Mouse (Mus musculus): ENCODE data around the gene Plekhm2. TPM values are rescaled to one million over a fixed set of nuclear protein-coding genes. Genes with fewer than 3 reads are reported as not detected.
A peak's percentile ranks its signal among the peaks of the same experiment; 100 is the strongest.

Gene Plekhm2
- polyA plus RNA-seq, 1 experiment from 2014 or later, result 3.5 TPM

GRCm38 (mm10) chr4:141686525-141686924 is 21.8 kb upstream of the Plekhm2 start:
- Histone ChIP-seq H3K9me3 (ENCODE audit: control insufficient read depth, low read length) (no peaks in the 10 kb centered on the region), H3K4me1 (ENCODE audit: control insufficient read depth, insufficient read depth, low read length) (peaks cover 6% of the 10 kb centered on the region), H3K27ac (ENCODE audit: low read depth, low read length) (no peak overlapping the region; the same call in 1 of the 2 replicates), H3K27me3 (ENCODE audit: control insufficient read depth, insufficient read depth, low read length) (no peaks in the 10 kb centered on the region), H3K9ac (ENCODE audit: low read depth, low read length) (no peak overlapping the region), H3K4me2 (replicated peaks; ENCODE audit: low read depth, low read length) (no peak overlapping the region), H3K36me3 (ENCODE audit: control insufficient read depth, insufficient read depth, low read length) (peaks cover 73% of the 10 kb centered on the region), H3K4me3 (ENCODE audit: low read length) (no peak overlapping the region)
- peak; percentile 68; the same call in 1 of the 2 replicates for ATAC-seq (ENCODE audit: low FRiP score, low TSS enrichment)
- WGBS, result 51% methylated on average over 8 of the region's 8 CpGs

GRCm38 (mm10) chr4:141686093-141686492 is 21.4 kb upstream of the Plekhm2 start:
- H3K27ac ChIP-seq (ENCODE audit: low read depth, low read length), result no peak overlapping the region; the same call in 1 of the 2 replicates
- peaks cover 6% of the 10 kb centered on the region for H3K4me1 ChIP-seq (ENCODE audit: control insufficient read depth, insufficient read depth, low read length)
- H3K4me2 ChIP-seq (replicated peaks; ENCODE audit: low read depth, low read length), result no peak overlapping the region
- H3K27me3 ChIP-seq (ENCODE audit: control insufficient read depth, insufficient read depth, low read length), result no peaks in the 10 kb centered on the region
- H3K4me3 ChIP-seq (ENCODE audit: low read length), result no peak overlapping the region
- WGBS, result 57% methylated on average over 3 of the region's 3 CpGs
- H3K36me3 ChIP-seq (ENCODE audit: control insufficient read depth, insufficient read depth, low read length), result peaks cover 69% of the 10 kb centered on the region
- no peak overlapping the region for H3K9ac ChIP-seq (ENCODE audit: low read depth, low read length)
- H3K9me3 ChIP-seq (ENCODE audit: control insufficient read depth, low read length), result no peaks in the 10 kb centered on the region
- ATAC-seq (ENCODE audit: low FRiP score, low TSS enrichment), result no peak

- H3K9me3 ChIP-seq (ENCODE audit: control insufficient read depth, low read length), result no peaks in the 10 kb centered on the region
- H3K27ac ChIP-seq (ENCODE audit: low read depth, low read length), result no peak within 1 kb of the TSS; the same call in 1 of the 2 replicates
- no peak within 1 kb of the TSS for H3K4me2 ChIP-seq (replicated peaks; ENCODE audit: low read depth, low read length)
- H3K4me1 ChIP-seq (ENCODE audit: control insufficient read depth, insufficient read depth, low read length), result peaks cover 6% of the 10 kb centered on the region
- H3K9ac ChIP-seq (ENCODE audit: low read depth, low read length), result no peak within 1 kb of the TSS
- no peaks in the 10 kb centered on the region for H3K27me3 ChIP-seq (ENCODE audit: control insufficient read depth, insufficient read depth, low read length)
- WGBS, result 95% methylated on average over 6 of the region's 6 CpGs
- no peak within 1 kb of the TSS for H3K4me3 ChIP-seq (ENCODE audit: low read length)
- ATAC-seq (ENCODE audit: low FRiP score, low TSS enrichment), result no peak
- H3K36me3 ChIP-seq (ENCODE audit: control insufficient read depth, insufficient read depth, low read length), result peaks cover 63% of the 10 kb centered on the region
These were observed 20.8 kb upstream of the Plekhm2 start, which contains the start of gene Rsc1a1 for GRCm38 (mm10) chr4:141685499-141685898. Rsc1a1 (minus strand) TSS chr4:141685599.

- H3K27me3 ChIP-seq (ENCODE audit: control insufficient read depth, insufficient read depth, low read length), result no peaks in the 10 kb centered on the region
- no peak overlapping the region for H3K9ac ChIP-seq (ENCODE audit: low read depth, low read length)
- peaks cover 6% of the 10 kb centered on the region for H3K4me1 ChIP-seq (ENCODE audit: control insufficient read depth, insufficient read depth, low read length)
- 81% methylated on average over 12 of the region's 12 CpGs for WGBS
- no peak overlapping the region for H3K4me3 ChIP-seq (ENCODE audit: low read length)
- ATAC-seq (ENCODE audit: low FRiP score, low TSS enrichment), result no peak
- H3K9me3 ChIP-seq (ENCODE audit: control insufficient read depth, low read length), result no peaks in the 10 kb centered on the region
- no peak overlapping the region for H3K4me2 ChIP-seq (replicated peaks; ENCODE audit: low read depth, low read length)
- H3K27ac ChIP-seq (ENCODE audit: low read depth, low read length), result no peak overlapping the region
- peaks cover 45% of the 10 kb centered on the region for H3K36me3 ChIP-seq (ENCODE audit: control insufficient read depth, insufficient read depth, low read length)
These were observed 18.1 kb upstream of the Plekhm2 start for GRCm38 (mm10) chr4:141682706-141683230.

- Histone ChIP-seq H3K27me3 (ENCODE audit: control insufficient read depth, insufficient read depth, low read length) (no peaks in the 10 kb centered on the region), H3K27ac (ENCODE audit: low read depth, low read length) (no peak overlapping the region; the same call in 1 of the 2 replicates), H3K36me3 (ENCODE audit: control insufficient read depth, insufficient read depth, low read length) (peaks cover 40% of the 10 kb centered on the region), H3K4me3 (ENCODE audit: low read length) (no peak overlapping the region), H3K4me2 (replicated peaks; ENCODE audit: low read depth, low read length) (no peak overlapping the region), H3K4me1 (ENCODE audit: control insufficient read depth, insufficient read depth, low read length) (peaks cover 6% of the 10 kb centered on the region), H3K9me3 (ENCODE audit: control insufficient read depth, low read length) (no peaks in the 10 kb centered on the region), H3K9ac (ENCODE audit: low read depth, low read length) (no peak overlapping the region; the same call in 1 of the 2 replicates)
- peak; percentile 19; the same call in 1 of the 2 replicates for ATAC-seq (ENCODE audit: low FRiP score, low TSS enrichment)
- 48% methylated on average over 7 of the region's 7 CpGs for WGBS
These were observed 17.1 kb upstream of the Plekhm2 start for GRCm38 (mm10) chr4:141681767-141682166.

- Histone ChIP-seq H3K9me3 (ENCODE audit: control insufficient read depth, low read length) (no peaks in the 10 kb centered on the region), H3K4me2 (replicated peaks; ENCODE audit: low read depth, low read length) (no peak overlapping the region), H3K36me3 (ENCODE audit: control insufficient read depth, insufficient read depth, low read length) (peaks cover 33% of the 10 kb centered on the region), H3K27me3 (ENCODE audit: control insufficient read depth, insufficient read depth, low read length) (no peaks in the 10 kb centered on the region), H3K4me3 (ENCODE audit: low read length) (no peak overlapping the region), H3K9ac (ENCODE audit: low read depth, low read length) (no peak overlapping the region), H3K4me1 (ENCODE audit: control insufficient read depth, insufficient read depth, low read length) (peaks cover 6% of the 10 kb centered on the region), H3K27ac (ENCODE audit: low read depth, low read length) (peak overlapping the region; percentile 2; the same call in 1 of the 2 replicates)
- ATAC-seq (ENCODE audit: low FRiP score, low TSS enrichment), result no peak
- 47% methylated on average over 12 of the region's 12 CpGs for WGBS
These were observed 16.2 kb upstream of the Plekhm2 start for GRCm38 (mm10) chr4:141680892-141681291.

GRCm38 (mm10) chr4:141679016-141679415 is 14.3 kb upstream of the Plekhm2 start:
- Histone ChIP-seq H3K27me3 (ENCODE audit: control insufficient read depth, insufficient read depth, low read length) (no peaks in the 10 kb centered on the region), H3K4me1 (ENCODE audit: control insufficient read depth, insufficient read depth, low read length) (peaks cover 6% of the 10 kb centered on the region), H3K4me3 (ENCODE audit: low read length) (no peak overlapping the region), H3K4me2 (replicated peaks; ENCODE audit: low read depth, low read length) (no peak overlapping the region), H3K27ac (ENCODE audit: low read depth, low read length) (no peak overlapping the region), H3K9me3 (ENCODE audit: control insufficient read depth, low read length) (no peaks in the 10 kb centered on the region), H3K9ac (ENCODE audit: low read depth, low read length) (no peak overlapping the region), H3K36me3 (ENCODE audit: control insufficient read depth, insufficient read depth, low read length) (peaks cover 14% of the 10 kb centered on the region)
- 76% methylated on average over 2 of the region's 2 CpGs for WGBS
- ATAC-seq (ENCODE audit: low FRiP score, low TSS enrichment), result no peak

GRCm38 (mm10) chr4:141676462-141676979 is 11.8 kb upstream of the Plekhm2 start:
- Histone ChIP-seq H3K27ac (ENCODE audit: low read depth, low read length) (no peak overlapping the region), H3K9ac (ENCODE audit: low read depth, low read length) (no peak overlapping the region), H3K36me3 (ENCODE audit: control insufficient read depth, insufficient read depth, low read length) (no peaks in the 10 kb centered on the region; the same call in 1 of the 2 replicates), H3K4me3 (ENCODE audit: low read length) (no peak overlapping the region), H3K9me3 (ENCODE audit: control insufficient read depth, low read length) (no peaks in the 10 kb centered on the region), H3K27me3 (ENCODE audit: control insufficient read depth, insufficient read depth, low read length) (no peaks in the 10 kb centered on the region), H3K4me2 (replicated peaks; ENCODE audit: low read depth, low read length) (no peak overlapping the region), H3K4me1 (ENCODE audit: control insufficient read depth, insufficient read depth, low read length) (no peaks in the 10 kb centered on the region; the same call in 1 of the 2 replicates)
- no peak for ATAC-seq (ENCODE audit: low FRiP score, low TSS enrichment)
- 87% methylated on average over 5 of the region's 5 CpGs for WGBS

GRCm38 (mm10) chr4:141672325-141672724 is 7.6 kb upstream of the Plekhm2 start:
- 74% methylated on average over 13 of the region's 13 CpGs for WGBS
- no peak overlapping the region for H3K9ac ChIP-seq (ENCODE audit: low read depth, low read length)
- H3K36me3 ChIP-seq (ENCODE audit: control insufficient read depth, insufficient read depth, low read length), result no peaks in the 10 kb centered on the region
- no peak overlapping the region for H3K27ac ChIP-seq (ENCODE audit: low read depth, low read length)
- ATAC-seq (ENCODE audit: low FRiP score, low TSS enrichment), result no peak
- H3K9me3 ChIP-seq (ENCODE audit: control insufficient read depth, low read length), result no peaks in the 10 kb centered on the region
- H3K27me3 ChIP-seq (ENCODE audit: control insufficient read depth, insufficient read depth, low read length), result no peaks in the 10 kb centered on the region
- no peaks in the 10 kb centered on the region for H3K4me1 ChIP-seq (ENCODE audit: control insufficient read depth, insufficient read depth, low read length)
- H3K4me3 ChIP-seq (ENCODE audit: low read length), result no peak overlapping the region
- no peak overlapping the region for H3K4me2 ChIP-seq (replicated peaks; ENCODE audit: low read depth, low read length)

Measured in kidney, embryonic 14.5 days (tissue).